Mouse (Mus musculus): Measurements from ENCODE around the gene A730049H05Rik. TPM values are rescaled to one million over a fixed set of nuclear protein-coding genes. Genes with fewer than 3 reads are reported as not detected.

The A730049H05Rik gene
- not detected in 2 replicates for total RNA-seq (2023)

GRCm38 (mm10) chr6:92816311-92816751 lies at the start of gene A730049H05Rik:
Gene A730049H05Rik (plus strand): TSS chr6:92816478.

DNA sequence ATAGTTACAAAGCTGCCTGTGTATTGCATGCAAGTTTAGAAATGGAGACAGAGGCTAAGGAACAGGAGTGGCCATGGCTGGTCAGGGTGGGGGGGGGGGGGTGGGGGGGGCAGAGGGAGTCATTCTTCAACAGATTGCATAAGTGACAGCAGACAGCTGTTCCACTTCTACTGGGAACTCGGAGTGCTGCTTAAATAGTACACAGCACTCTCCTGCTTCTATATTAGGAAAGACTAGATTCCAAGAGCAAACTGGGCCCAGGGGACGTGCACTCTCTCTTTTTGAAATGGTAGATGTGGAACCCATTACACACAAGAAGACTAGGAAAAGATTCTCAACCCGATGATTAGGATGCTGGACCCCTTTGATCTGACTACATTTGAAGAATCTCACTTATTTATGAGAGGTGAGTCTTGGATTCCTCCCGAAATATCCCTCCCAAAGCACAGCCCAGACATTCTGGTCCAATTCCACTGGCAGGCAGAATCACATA lies 52.9 kb downstream of the A730049H05Rik start, which contains the start of gene Gm15737:
Gm15737 (plus strand) TSS at position 269 of the 493 bp plus-strand sequence.

Other genes starting within 250 kb of the A730049H05Rik start
- 0.19 and 0.27 TPM in 2 replicates for gene Prickle2, start 110.3 kb upstream of the A730049H05Rik start, total RNA-seq (2023)
- not detected in 2 replicates for gene Gm15737, start 52.9 kb downstream of the A730049H05Rik start, total RNA-seq (2023)
- gene Adamts9, start 127.0 kb downstream of the A730049H05Rik start, total RNA-seq (2023): 0.13 TPM in 1 of 2 replicates, not detected in the other

Measured in neutrophil, adult 65 days (primary cell).